In the genomic region with DNA sequence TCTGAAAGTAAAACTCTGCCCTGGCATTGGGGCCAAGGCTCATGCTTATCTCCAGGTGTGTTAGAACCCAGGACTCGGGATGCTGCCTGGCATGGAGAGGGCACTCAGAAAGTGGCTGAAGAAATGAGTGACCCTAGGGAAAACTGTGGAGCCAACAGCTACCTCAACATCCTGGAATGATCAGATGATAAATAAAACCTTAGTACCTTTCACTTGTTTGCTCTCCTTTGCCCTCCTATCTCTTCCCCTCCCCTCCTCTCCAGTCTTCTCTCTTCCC, we compare ENCODE assay signal across 11 mouse cellular contexts.
DNase-seq lines count a peak whose midpoint lies in the region; ATAC-seq lines count a peak whose summit lies in the region.
"Had no signal": no experiment of that assay in that cellular context is flagged by ENCODE, and none has a peak within 500 bp of the region (broad histone marks: within the 10 kb centered on the region; RNA-seq: fewer than 3 reads in every experiment).

No protein-coding gene starts in this region.

- WGBS in neural tube, embryonic 12.5 days, result 60% methylated on average over 1 of the region's 1 CpGs
- 15% methylated on average over 1 of the region's 1 CpGs for WGBS in forebrain, embryonic 15.5 days
- WGBS in hindbrain, embryonic 16.5 days, result 33% methylated on average over 1 of the region's 1 CpGs

- no peak overlapping the region for H3K27ac ChIP-seq in neural tube, embryonic 12.5 days
- peak overlapping the region; percentile 54 for H3K27ac ChIP-seq in forebrain, embryonic 15.5 days (replicated peaks)
- no peak overlapping the region for H3K27ac ChIP-seq in hindbrain, embryonic 16.5 days (ENCODE audit: low read depth, low read length)
- H3K27ac ChIP-seq: embryonic facial prominence, embryonic 15.5 days had no signal

- no peak for DNase-seq in neural tube, embryonic 10.5 days (ENCODE audit: extremely low spot score, low spot score)
- DNase-seq in right cerebral cortex, postnatal 10 days (ENCODE audit: low spot score in 2 of 2), result no peak
- DNase-seq in urinary bladder, postnatal 4 days (ENCODE audit: low spot score in 2 of 2), result no peak
- DNase-seq in spleen, postnatal 4 days (ENCODE audit: low spot score in 2 of 2), result no peak
- DNase-seq: kidney, adult 11 months; thymus, adult 2 months had no signal

- no peak overlapping the region for H3K9ac ChIP-seq in neural tube, embryonic 12.5 days
- no peak overlapping the region for H3K9ac ChIP-seq in forebrain, embryonic 15.5 days (replicated peaks)
- no peak overlapping the region for H3K9ac ChIP-seq in hindbrain, embryonic 16.5 days (ENCODE audit: low read depth, low read length)
- H3K9ac ChIP-seq: embryonic facial prominence, embryonic 15.5 days; limb, embryonic 15.5 days had no signal

- ATAC-seq in neural tube, embryonic 12.5 days (ENCODE audit: low FRiP score, low read depth), result 0 out of 2 replicates have a peak, but pooled peaks have one; percentile 38
- no peak for ATAC-seq in forebrain, embryonic 15.5 days (replicated peaks)
- 0 out of 2 replicates have a peak, but pooled peaks have one; percentile 9 for ATAC-seq in hindbrain, embryonic 16.5 days

- H3K4me2 ChIP-seq in neural tube, embryonic 12.5 days (replicated peaks), result no peak overlapping the region
- no peak overlapping the region for H3K4me2 ChIP-seq in forebrain, embryonic 15.5 days (replicated peaks)
- no peak overlapping the region for H3K4me2 ChIP-seq in hindbrain, embryonic 16.5 days (ENCODE audit: low read length)
- H3K4me2 ChIP-seq: embryonic facial prominence, embryonic 15.5 days; limb, embryonic 15.5 days had no signal

- H3K27me3 ChIP-seq in neural tube, embryonic 12.5 days (replicated peaks), result no peaks in the 10 kb centered on the region
- no peaks in the 10 kb centered on the region for H3K27me3 ChIP-seq in forebrain, embryonic 15.5 days
- H3K27me3 ChIP-seq in hindbrain, embryonic 16.5 days (replicated peaks; ENCODE audit: control insufficient read depth, insufficient read depth, low read length), result no peaks in the 10 kb centered on the region
- H3K27me3 ChIP-seq: embryonic facial prominence, embryonic 15.5 days; limb, embryonic 15.5 days had no signal

- no peaks in the 10 kb centered on the region for H3K9me3 ChIP-seq in neural tube, embryonic 12.5 days
- H3K9me3 ChIP-seq in forebrain, embryonic 15.5 days, result no peaks in the 10 kb centered on the region
- no peaks in the 10 kb centered on the region for H3K9me3 ChIP-seq in hindbrain, embryonic 16.5 days (ENCODE audit: control insufficient read depth, low read length)
- H3K9me3 ChIP-seq: embryonic facial prominence, embryonic 15.5 days; limb, embryonic 15.5 days had no signal

- 0 out of 2 replicates have a peak, but pooled peaks cover 14% of the 10 kb centered on the region for H3K4me1 ChIP-seq in neural tube, embryonic 12.5 days
- peaks cover 29% of the 10 kb centered on the region for H3K4me1 ChIP-seq in forebrain, embryonic 15.5 days
- H3K4me1 ChIP-seq in hindbrain, embryonic 16.5 days (ENCODE audit: control insufficient read depth, insufficient read depth, low read depth, low read length), result peaks cover 15% of the 10 kb centered on the region

- no peak overlapping the region for H3K4me3 ChIP-seq in neural tube, embryonic 12.5 days
- H3K4me3 ChIP-seq in forebrain, embryonic 15.5 days, result no peak overlapping the region
- no peak overlapping the region for H3K4me3 ChIP-seq in hindbrain, embryonic 16.5 days (ENCODE audit: low read length)
- H3K4me3 ChIP-seq: embryonic facial prominence, embryonic 15.5 days; limb, embryonic 15.5 days had no signal

- H3K36me3 ChIP-seq in neural tube, embryonic 12.5 days, result no peaks in the 10 kb centered on the region
- H3K36me3 ChIP-seq in forebrain, embryonic 15.5 days, result no peaks in the 10 kb centered on the region
- H3K36me3 ChIP-seq in hindbrain, embryonic 16.5 days (ENCODE audit: control insufficient read depth, insufficient read depth, low read length), result no peaks in the 10 kb centered on the region
- H3K36me3 ChIP-seq: embryonic facial prominence, embryonic 15.5 days; limb, embryonic 15.5 days had no signal
